Mouse (Mus musculus): Measurements from ENCODE around the gene Ube2g2.

DNA sequence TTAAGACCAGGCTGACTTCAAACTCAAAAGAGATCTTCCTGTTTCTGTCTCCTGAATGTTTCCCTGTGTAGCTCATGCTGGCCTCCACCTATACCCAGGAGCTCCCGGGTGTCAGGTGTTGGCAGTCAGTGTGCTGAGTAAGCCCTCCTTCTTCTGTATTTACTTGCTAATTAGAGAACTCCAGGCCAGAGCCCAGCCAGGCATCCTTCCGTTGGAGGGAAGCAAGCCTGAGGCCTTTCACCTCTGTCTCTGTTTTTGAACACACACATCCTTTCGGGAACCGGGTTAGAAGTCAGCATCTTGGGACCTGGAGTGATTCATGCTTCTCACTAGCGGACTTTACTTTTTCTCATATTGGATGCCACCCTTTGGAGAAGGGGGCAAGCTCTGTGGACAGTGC, 14.6 kb upstream of the Ube2g2 start:
- no peak for TF ChIP-seq CTCF (IDR thresholded peaks at IDR 0.05; ENCODE audit: extremely low read depth, insufficient read depth, low read length)
- TF ChIP-seq POLR2A (IDR thresholded peaks at IDR 0.05; ENCODE audit: extremely low read depth, insufficient read depth, low read length): no peak
